Mouse (Mus musculus) monocyte, adult 2 months (primary cell): Measurements from ENCODE around the gene Atp10a.
A peak's percentile ranks its signal among the peaks of the same experiment; 100 is the strongest.

Experiments used
- DNase-seq, 2 experiments: peaks; one replicate each; pipeline ENCODE4 v3.0.0; 2022; ENCODE audit warnings: low spot score in 2 of 2, low read depth in 1 of 2

The Atp10a gene

GRCm38 (mm10) chr7:58736841-58737547, 81.0 kb downstream of the Atp10a start:
- no peak for DNase-seq

GRCm38 (mm10) chr7:58740196-58740595, 84.2 kb downstream of the Atp10a start:
- DNase-seq: no peak

GRCm38 (mm10) chr7:58740842-58741241, 84.9 kb downstream of the Atp10a start:
- DNase-seq: peak in 1 of 2 experiments; percentile 4

- no peak for DNase-seq
These were observed 86.0 kb downstream of the Atp10a start for GRCm38 (mm10) chr7:58742009-58742408.

GRCm38 (mm10) chr7:58742648-58743047, 86.7 kb downstream of the Atp10a start:
- no peak for DNase-seq

GRCm38 (mm10) chr7:58743362-58744320, 87.7 kb downstream of the Atp10a start:
- DNase-seq: no peak

GRCm38 (mm10) chr7:58746817-58747216, 90.9 kb downstream of the Atp10a start:
- no peak for DNase-seq

GRCm38 (mm10) chr7:58749904-58750612, 94.1 kb downstream of the Atp10a start:
- no peak for DNase-seq

- DNase-seq: no peak
These were observed 96.1 kb downstream of the Atp10a start for GRCm38 (mm10) chr7:58752041-58752440.

GRCm38 (mm10) chr7:58754076-58754475, 98.1 kb downstream of the Atp10a start:
- no peak for DNase-seq

- no peak for DNase-seq
These were observed 98.6 kb downstream of the Atp10a start for GRCm38 (mm10) chr7:58754536-58754935.

GRCm38 (mm10) chr7:58755083-58755482, 99.1 kb downstream of the Atp10a start:
- no peak for DNase-seq

GRCm38 (mm10) chr7:58755846-58756245, 99.9 kb downstream of the Atp10a start:
- no peak for DNase-seq

- DNase-seq: no peak
These were observed 101.4 kb downstream of the Atp10a start for GRCm38 (mm10) chr7:58757331-58757730.

GRCm38 (mm10) chr7:58758396-58758795, 102.4 kb downstream of the Atp10a start:
- no peak for DNase-seq

GRCm38 (mm10) chr7:58759265-58759664, 103.3 kb downstream of the Atp10a start:
- no peak for DNase-seq

GRCm38 (mm10) chr7:58767257-58767656, 111.3 kb downstream of the Atp10a start:
- DNase-seq: no peak

GRCm38 (mm10) chr7:58768253-58768652, 112.3 kb downstream of the Atp10a start:
- DNase-seq: no peak

GRCm38 (mm10) chr7:58770254-58770653, 114.3 kb downstream of the Atp10a start:
- no peak for DNase-seq

GRCm38 (mm10) chr7:58772048-58772690, 116.2 kb downstream of the Atp10a start:
- no peak for DNase-seq

- DNase-seq: no peak
These were observed 123.2 kb downstream of the Atp10a start for GRCm38 (mm10) chr7:58779146-58779545.
